Mouse (Mus musculus) kidney, embryonic 14.5 days (tissue): ENCODE data around the gene Polrmt. TPM values are rescaled to one million over a fixed set of nuclear protein-coding genes. Genes with fewer than 3 reads are reported as not detected.
"Not testable (repeated sequence)": the region's sequence is repeated elsewhere in the genome, so short reads cannot be mapped to it uniquely, and the experiment has no call there.

Experiments
- ATAC-seq: fragments of 200-750 bp; cut with Nextera tagmentation; 2 replicates; pipeline ENCODE4 v1.8.0; 2017; ENCODE audit warnings: moderate number of reproducible peaks, mild to moderate bottlenecking, moderate TSS enrichment, moderate library complexity; ENCODE audit not compliant: low FRiP score, low TSS enrichment
- H3K27ac ChIP-seq: fragments of 300-500 bp; sonication (generic); 2 replicates; pipeline ENCODE4 v1.5.1; 2014; ENCODE audit warnings: low read depth, mild to moderate bottlenecking, low read length, moderate library complexity, mixed read lengths
- H3K27me3 ChIP-seq: fragments of 300-500 bp; sonication (generic); 2 replicates; pipeline ENCODE4 v1.6.1; 2014; ENCODE audit warnings: mild to moderate bottlenecking, low read length; ENCODE audit not compliant: control insufficient read depth, insufficient read depth
- H3K36me3 ChIP-seq: fragments of 300-500 bp; sonication (generic); 2 replicates; pipeline ENCODE4 v1.6.1; 2014; ENCODE audit warnings: low read length, mixed read lengths; ENCODE audit not compliant: control insufficient read depth, insufficient read depth
- H3K4me1 ChIP-seq: fragments of 300-500 bp; sonication (generic); 2 replicates; pipeline ENCODE4 v1.6.1; 2014; ENCODE audit warnings: low read length, mixed read lengths; ENCODE audit not compliant: control insufficient read depth, insufficient read depth
- H3K4me2 ChIP-seq: fragments of 300-500 bp; sonication (generic); replicated peaks from 2 replicates; pipeline ENCODE4 v1.6.1; 2014; ENCODE audit warnings: low read depth, mild to moderate bottlenecking, low read length
- H3K4me3 ChIP-seq: fragments of 300-500 bp; sonication (generic); 2 replicates; pipeline ENCODE4 v1.5.1; 2014; ENCODE audit warnings: mild to moderate bottlenecking, low read length
- H3K9ac ChIP-seq: fragments of 300-500 bp; sonication (generic); 2 replicates; pipeline ENCODE4 v1.6.1; 2014; ENCODE audit warnings: low read depth, mild to moderate bottlenecking, low read length, moderate library complexity
- H3K9me3 ChIP-seq: fragments of 300-500 bp; sonication (generic); 2 replicates; pipeline ENCODE4 v1.6.1; 2016; ENCODE audit warnings: low read length; ENCODE audit not compliant: control insufficient read depth
- WGBS: fragments of 180-500 bp; shearing (Covaris S2); extraction: QIAGEN DNeasy Blood & Tissue Kit; methylation state at CpG from one replicate; pipeline ENCODE4 v1.1.7; 2014; 5-methylcytosine and 5-hydroxymethylcytosine counted together
- polyA plus RNA-seq: library from polyadenylated mRNA; unstranded; fragments of >200 nt; fragmentation: Nextera tagmentation; extraction: Ambion mirVana; gene quantifications from 2 replicates; pipeline ENCODE4 v1.2.1, GENCODE M21; 2014

The Polrmt gene
- polyA plus RNA-seq, 1 experiment from 2014 or later, result 38.9 TPM

GRCm38 (mm10) chr10:79703541-79703940 lies 42.8 kb downstream of the Polrmt start:
- Histone ChIP-seq H3K27me3 (no peaks in the 10 kb centered on the region), H3K4me3 (peak overlapping the region; percentile 91), H3K4me1 (peaks cover 42% of the 10 kb centered on the region), H3K36me3 (peaks cover 16% of the 10 kb centered on the region), H3K9me3 (no peaks in the 10 kb centered on the region), H3K27ac (no peak overlapping the region), H3K4me2 (peak overlapping the region; percentile 86; the same call in 1 of the 2 replicates), H3K9ac (0 out of 2 replicates have a peak overlapping the region, but pooled peaks have one; percentile 95)
- no peak for ATAC-seq
- WGBS, result 81% methylated on average over 10 of the region's 10 CpGs

DNA sequence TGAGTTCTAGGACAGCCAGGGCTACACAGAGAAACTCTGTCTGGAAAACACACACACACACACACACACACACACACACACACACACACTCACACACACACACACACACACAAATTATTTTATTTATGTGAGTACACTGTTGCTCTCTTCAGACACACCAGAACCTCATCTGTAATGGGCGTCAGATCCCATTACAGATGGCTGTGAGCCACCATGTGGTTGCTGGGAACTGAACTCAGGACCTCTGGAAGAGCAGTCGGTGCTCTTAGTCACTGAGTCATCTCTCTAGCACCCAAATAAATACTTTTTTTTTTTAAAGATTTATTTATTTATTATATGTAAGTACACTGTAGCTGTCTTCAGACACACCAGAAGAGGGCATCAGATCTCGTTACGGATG lies 43.4 kb downstream of the Polrmt start:
- H3K4me2 ChIP-seq, H3K27ac ChIP-seq, ATAC-seq, H3K27me3 ChIP-seq, H3K4me3 ChIP-seq, H3K9ac ChIP-seq, H3K36me3 ChIP-seq, H3K9me3 ChIP-seq: not testable (repeated sequence)
- H3K4me1 ChIP-seq, result peaks cover 42% of the 10 kb centered on the region
- WGBS, result 84% methylated on average over 2 of the region's 4 CpGs

- Histone ChIP-seq H3K4me3 (no peak overlapping the region), H3K36me3 (peaks cover 4% of the 10 kb centered on the region; the same call in 1 of the 2 replicates), H3K9ac (no peak overlapping the region), H3K27ac (no peak overlapping the region; the same call in 1 of the 2 replicates), H3K9me3 (no peaks in the 10 kb centered on the region), H3K4me1 (peaks cover 29% of the 10 kb centered on the region), H3K4me2 (no peak overlapping the region), H3K27me3 (no peaks in the 10 kb centered on the region)
- 43% methylated on average over 10 of the region's 10 CpGs for WGBS
- ATAC-seq, result no peak
These were observed 44.8 kb downstream of the Polrmt start for GRCm38 (mm10) chr10:79701443-79702129.

- WGBS, result 45% methylated on average over 7 of the region's 7 CpGs
- ATAC-seq, result no peak
- Histone ChIP-seq H3K36me3 (no peaks in the 10 kb centered on the region), H3K4me1 (peaks cover 25% of the 10 kb centered on the region), H3K27ac (no peak overlapping the region), H3K9me3 (no peaks in the 10 kb centered on the region), H3K27me3 (no peaks in the 10 kb centered on the region), H3K4me2 (0 out of 2 replicates have a peak overlapping the region, but pooled peaks have one; percentile 5), H3K9ac (no peak overlapping the region), H3K4me3 (no peak overlapping the region)
These were observed 45.7 kb downstream of the Polrmt start for GRCm38 (mm10) chr10:79700676-79701075.

DNA sequence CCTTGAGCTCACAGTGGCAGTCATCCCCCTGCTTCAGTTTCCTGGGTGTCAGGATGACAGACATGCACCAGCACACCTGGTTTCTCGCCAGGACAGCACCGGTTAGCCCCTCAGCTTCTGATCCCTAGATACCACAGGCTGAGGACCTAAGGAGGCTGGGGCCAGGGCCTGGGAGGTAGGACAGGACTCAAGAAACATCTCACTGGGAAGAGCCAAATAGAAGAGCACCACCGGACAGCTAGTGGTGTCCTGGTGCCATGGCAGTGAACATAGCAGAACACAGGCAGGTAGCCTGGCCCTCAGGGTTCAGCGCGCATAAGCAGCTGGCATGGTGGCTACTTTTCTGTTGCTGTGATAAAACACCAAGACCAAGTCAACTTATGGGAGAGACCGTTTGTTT lies 47.9 kb downstream of the Polrmt start:
- Histone ChIP-seq H3K27me3 (no peaks in the 10 kb centered on the region), H3K9ac (no peak overlapping the region), H3K4me3 (no peak overlapping the region), H3K4me1 (peaks cover 20% of the 10 kb centered on the region), H3K27ac (no peak overlapping the region), H3K9me3 (no peaks in the 10 kb centered on the region), H3K4me2 (no peak overlapping the region), H3K36me3 (no peaks in the 10 kb centered on the region)
- no peak for ATAC-seq
- 94% methylated on average over 6 of the region's 6 CpGs for WGBS

- no peak overlapping the region for H3K27ac ChIP-seq
- 63% methylated on average over 6 of the region's 6 CpGs for WGBS
- ATAC-seq, result no peak
These were observed 48.5 kb downstream of the Polrmt start for GRCm38 (mm10) chr10:79697916-79698315.

DNA sequence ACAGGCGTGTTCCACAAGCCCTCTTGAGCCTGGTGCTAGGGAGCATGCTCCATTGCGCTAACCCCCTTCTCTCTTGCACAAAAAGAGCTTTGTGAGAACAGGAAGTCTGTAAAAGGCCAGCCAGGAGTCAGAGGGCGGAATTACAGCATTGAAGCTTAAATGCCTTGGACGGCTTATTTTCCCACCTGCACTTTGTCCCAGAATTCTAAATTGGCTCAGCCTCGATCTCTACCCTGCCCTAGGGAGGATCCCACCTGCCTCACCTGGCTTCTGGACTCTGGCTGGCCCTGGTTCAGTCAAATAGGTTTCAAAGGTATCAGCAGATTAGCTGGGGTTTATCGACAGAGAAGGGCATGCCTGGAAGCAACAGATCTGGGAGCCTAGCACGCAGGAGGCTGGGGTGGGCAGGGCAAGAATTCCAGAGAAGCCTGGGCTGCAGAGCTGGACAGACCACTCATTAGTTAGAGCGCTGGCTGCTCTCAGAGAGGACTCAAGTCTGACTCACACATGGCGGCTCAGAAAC lies 50.2 kb downstream of the Polrmt start:
- Histone ChIP-seq H3K9ac (0 out of 2 replicates have a peak overlapping the region, but pooled peaks have one; percentile 28), H3K4me3 (no peak overlapping the region), H3K4me2 (0 out of 2 replicates have a peak overlapping the region, but pooled peaks have one; percentile 5), H3K36me3 (no peaks in the 10 kb centered on the region), H3K4me1 (peaks cover 14% of the 10 kb centered on the region), H3K27ac (peak overlapping the region; percentile 83), H3K27me3 (no peaks in the 10 kb centered on the region), H3K9me3 (peaks cover 2% of the 10 kb centered on the region; the same call in 1 of the 2 replicates)
- WGBS, result 54% methylated on average over 9 of the region's 9 CpGs
- no peak for ATAC-seq

More at GRCm38 (mm10) chr10:79697916-79698315, 48.5 kb downstream of the Polrmt start:
- no peaks in the 10 kb centered on the region for H3K36me3 ChIP-seq
- no peak overlapping the region for H3K9ac ChIP-seq
- no peak overlapping the region for H3K4me2 ChIP-seq
- no peak overlapping the region for H3K4me3 ChIP-seq
- peaks cover 20% of the 10 kb centered on the region for H3K4me1 ChIP-seq
- no peaks in the 10 kb centered on the region for H3K9me3 ChIP-seq
- no peaks in the 10 kb centered on the region for H3K27me3 ChIP-seq

GRCm38 (mm10) chr10:79695231-79696128 lies 50.9 kb downstream of the Polrmt start:
- Histone ChIP-seq H3K9ac (0 out of 2 replicates have a peak overlapping the region, but pooled peaks have one; percentile 28), H3K4me3 (no peak overlapping the region)
- peak; percentile 18; the same call in 1 of the 2 replicates for ATAC-seq

More at GRCm38 (mm10) chr10:79695231-79696128, 50.9 kb downstream of the Polrmt start:
- Histone ChIP-seq H3K4me1 (peaks cover 8% of the 10 kb centered on the region), H3K36me3 (no peaks in the 10 kb centered on the region), H3K27me3 (no peaks in the 10 kb centered on the region), H3K9me3 (peaks cover 2% of the 10 kb centered on the region; the same call in 1 of the 2 replicates), H3K4me2 (0 out of 2 replicates have a peak overlapping the region, but pooled peaks have one; percentile 5), H3K27ac (peak overlapping the region; percentile 83)
- WGBS, result 64% methylated on average over 13 of the region's 13 CpGs
